Mouse (Mus musculus) intestine, postnatal 0 days (tissue): Measurements from ENCODE around the gene Olfr279. TPM values are rescaled to one million over a fixed set of nuclear protein-coding genes. Genes with fewer than 3 reads are reported as not detected.
"Not testable (repeated sequence)": the region's sequence is repeated elsewhere in the genome, so short reads cannot be mapped to it uniquely, and the experiment has no call there.

Experiments
- ATAC-seq: fragments of 200-750 bp; cut with Nextera tagmentation; 2 replicates; pipeline ENCODE4 v1.8.0; 2017; ENCODE audit warnings: mild to moderate bottlenecking, moderate TSS enrichment, moderate library complexity
- H3K27ac ChIP-seq: fragments of 300-500 bp; sonication (generic); 2 replicates; pipeline ENCODE4 v1.5.1; 2014; ENCODE audit warnings: mild to moderate bottlenecking, low read depth, low read length, moderate library complexity
- H3K27me3 ChIP-seq: fragments of 300-500 bp; sonication (generic); replicated peaks from 2 replicates; pipeline ENCODE4 v1.6.1; 2014; ENCODE audit warnings: low read length, mixed read lengths; ENCODE audit not compliant: control insufficient read depth, insufficient read depth
- H3K36me3 ChIP-seq: fragments of 300-500 bp; sonication (generic); 2 replicates; pipeline ENCODE4 v1.6.1; 2014; ENCODE audit warnings: mild to moderate bottlenecking, moderate library complexity; ENCODE audit not compliant: control insufficient read depth, insufficient read depth
- H3K4me1 ChIP-seq: fragments of 300-500 bp; sonication (generic); replicated peaks from 2 replicates; pipeline ENCODE4 v1.6.1; 2014; ENCODE audit warnings: antibody characterized with exemption, low read length, mixed read lengths; ENCODE audit not compliant: control insufficient read depth, insufficient read depth
- H3K4me2 ChIP-seq: fragments of 300-500 bp; sonication (generic); replicated peaks from 2 replicates; pipeline ENCODE4 v1.6.1; 2014; ENCODE audit warnings: low read depth, mild to moderate bottlenecking, moderate library complexity
- H3K4me3 ChIP-seq: fragments of 300-500 bp; sonication (generic); 2 replicates; pipeline ENCODE4 v1.5.1; 2014; ENCODE audit warnings: low read depth, low read length
- H3K9ac ChIP-seq: fragments of 300-500 bp; sonication (generic); 2 replicates; pipeline ENCODE4 v1.6.1; 2014; ENCODE audit warnings: mild to moderate bottlenecking, low read depth, low read length
- H3K9me3 ChIP-seq: fragments of 300-500 bp; sonication (generic); 2 replicates; pipeline ENCODE4 v1.6.1; 2016; ENCODE audit warnings: mixed run types; ENCODE audit not compliant: control insufficient read depth
- CTCF ChIP-seq: sonication (generic); IDR thresholded peaks from 2 replicates; pipeline ENCODE4 v1.5.1; 2016; ENCODE audit warnings: low read depth, mild to moderate bottlenecking, control low read depth, antibody characterized with exemption, moderate library complexity
- WGBS: fragments of 180-500 bp; shearing (Covaris S2); extraction: QIAGEN DNeasy Blood & Tissue Kit; methylation state at CpG from one replicate; pipeline ENCODE4 v1.1.7; 2014; 5-methylcytosine and 5-hydroxymethylcytosine counted together
- polyA plus RNA-seq: library from polyadenylated mRNA; unstranded; fragments of >200 nt; fragmentation: Nextera tagmentation; extraction: Ambion mirVana; gene quantifications from 2 replicates; pipeline ENCODE4 v1.2.1, GENCODE M21; 2015

Gene Olfr279
- polyA plus RNA-seq, 1 experiment from 2014 or later, result not detected

DNA sequence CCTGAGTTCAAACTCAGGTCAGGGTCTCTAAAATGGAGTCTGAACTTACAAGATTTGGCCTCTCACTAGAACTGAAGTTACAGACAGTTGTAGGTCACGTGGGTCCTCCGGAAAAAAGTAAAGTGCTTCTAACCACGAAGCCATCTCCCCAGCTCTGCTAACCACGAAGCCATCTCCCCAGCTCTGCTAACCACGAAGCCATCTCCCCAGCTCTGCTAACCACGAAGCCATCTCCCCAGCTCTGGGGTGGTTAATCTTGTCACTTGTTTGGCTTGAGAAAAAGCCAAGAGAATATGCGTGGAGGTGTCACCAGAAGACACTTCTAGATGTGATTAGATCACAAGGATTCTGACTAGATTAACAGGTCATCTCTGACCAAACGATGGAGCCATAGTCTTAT is 21.9 kb downstream of the Olfr279 start:
- H3K9me3 ChIP-seq, result no peaks in the 10 kb centered on the region
- WGBS, result 83% methylated on average over 8 of the region's 8 CpGs
- no peak overlapping the region for H3K27ac ChIP-seq
- no peak overlapping the region for H3K4me2 ChIP-seq
- peaks cover 7% of the 10 kb centered on the region; the same call in 1 of the 2 replicates for H3K27me3 ChIP-seq
- no peak overlapping the region for H3K4me3 ChIP-seq
- H3K9ac ChIP-seq, result no peak overlapping the region
- H3K4me1 ChIP-seq, result no peaks in the 10 kb centered on the region
- no peaks in the 10 kb centered on the region for H3K36me3 ChIP-seq
- TF ChIP-seq CTCF, result no peak
- no peak for ATAC-seq

DNA sequence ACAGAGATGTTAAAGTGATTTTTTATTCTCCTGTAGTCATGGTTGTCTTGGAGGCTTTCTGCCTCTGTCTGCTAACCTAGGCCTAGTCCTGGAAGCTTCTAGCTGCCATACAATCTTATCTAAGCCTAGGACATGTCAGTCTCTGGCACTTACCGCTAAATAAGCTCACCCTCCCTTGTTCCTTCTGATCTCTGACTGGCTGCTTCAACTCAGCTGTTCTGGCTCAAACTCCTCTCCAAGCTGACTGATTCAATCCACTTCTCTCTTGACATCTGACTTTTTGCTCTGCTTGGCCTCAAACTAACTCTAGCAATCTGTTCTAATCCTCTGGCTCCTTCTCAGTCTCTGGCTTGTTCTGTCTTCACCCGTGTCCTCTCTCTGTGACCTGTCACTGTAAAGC is 22.6 kb downstream of the Olfr279 start:
- not testable (repeated sequence) for H3K9ac ChIP-seq
- 75% methylated on average over 2 of the region's 2 CpGs for WGBS

DNA sequence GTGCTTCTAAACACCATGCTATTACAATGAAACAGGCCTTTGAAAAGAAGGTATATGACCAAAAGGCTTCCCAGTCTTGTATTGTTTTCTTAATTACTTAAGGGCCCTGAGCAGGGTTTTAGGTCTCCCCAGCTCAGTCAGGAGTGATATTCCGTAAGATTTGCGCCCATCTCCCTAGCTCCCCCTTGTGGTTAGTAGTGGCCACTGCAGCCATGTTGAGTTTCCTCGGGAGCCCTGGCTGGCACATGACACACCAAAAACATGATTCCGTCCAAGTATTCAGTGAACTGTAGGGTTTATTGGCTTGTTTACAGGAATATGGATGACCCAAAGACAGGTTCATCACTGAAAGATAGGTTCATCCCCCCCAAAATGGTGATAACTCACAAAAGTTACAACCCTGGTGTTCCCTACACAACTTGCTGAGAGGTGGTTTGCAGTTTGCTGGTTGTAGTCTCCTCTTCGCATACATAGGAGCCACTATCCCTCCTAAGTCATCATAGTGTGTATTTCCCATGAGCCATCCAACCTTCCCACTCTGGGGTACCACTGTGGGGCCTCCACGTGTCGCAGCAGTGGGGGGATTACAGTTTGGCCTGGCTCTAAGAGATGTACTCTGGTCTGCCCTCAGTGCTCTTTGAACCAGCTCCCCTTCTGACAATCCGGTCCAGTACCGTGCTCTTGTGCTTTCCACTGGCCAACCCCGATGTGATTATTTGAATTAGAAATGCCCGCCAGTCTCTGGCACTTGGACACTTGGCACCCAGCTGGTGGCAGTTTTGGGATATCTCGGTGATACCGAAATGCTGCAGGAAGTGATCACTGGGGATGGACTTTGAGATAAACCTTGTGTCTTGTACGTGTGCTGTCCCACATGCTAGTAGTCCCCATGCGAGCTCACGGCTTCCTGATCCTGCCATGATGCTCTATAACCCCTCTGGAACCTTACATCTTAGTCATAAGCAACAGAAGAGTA is 25.5 kb downstream of the Olfr279 start:
- Histone ChIP-seq H3K4me1 (no peaks in the 10 kb centered on the region), H3K27me3 (no peaks in the 10 kb centered on the region), H3K4me3 (no peak overlapping the region), H3K4me2 (no peak overlapping the region), H3K9ac (no peak overlapping the region), H3K27ac (no peak overlapping the region), H3K36me3 (peaks cover 30% of the 10 kb centered on the region), H3K9me3 (no peaks in the 10 kb centered on the region)
- WGBS, result 68% methylated on average over 16 of the region's 16 CpGs
- peak; percentile 94 for TF ChIP-seq CTCF
- ATAC-seq, result no peak

More for the DNA sequence above, 22.6 kb downstream of the Olfr279 start:
- H3K27ac ChIP-seq, H3K36me3 ChIP-seq, H3K9me3 ChIP-seq, H3K4me1 ChIP-seq, H3K4me3 ChIP-seq, H3K27me3 ChIP-seq, H3K4me2 ChIP-seq, ATAC-seq: not testable (repeated sequence)

DNA sequence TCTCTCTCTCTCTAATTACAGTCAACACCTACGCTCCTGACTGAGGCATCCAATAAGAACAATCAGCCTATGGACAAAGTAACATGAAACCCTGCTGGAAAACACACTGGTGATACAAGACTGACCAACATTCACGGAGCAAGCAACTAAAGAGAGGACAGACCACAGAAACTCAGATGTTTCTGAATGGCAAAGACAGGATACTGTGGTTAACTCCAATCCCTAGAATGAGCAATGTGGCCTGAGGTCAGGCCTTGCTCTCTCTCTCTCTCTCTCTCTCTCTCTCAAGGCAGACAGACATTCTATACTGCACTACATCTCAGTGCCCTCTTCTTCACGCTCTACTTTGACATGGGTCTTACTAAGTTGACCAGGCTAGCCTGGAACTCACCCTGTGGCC is 29.0 kb downstream of the Olfr279 start:
- no peak for TF ChIP-seq CTCF
- H3K4me3 ChIP-seq, result no peak overlapping the region
- 93% methylated on average over 3 of the region's 3 CpGs for WGBS
- H3K4me1 ChIP-seq, result no peaks in the 10 kb centered on the region
- no peak overlapping the region for H3K9ac ChIP-seq
- ATAC-seq, result no peak
- H3K27me3 ChIP-seq, result no peaks in the 10 kb centered on the region
- no peak overlapping the region for H3K27ac ChIP-seq
- H3K9me3 ChIP-seq, result no peaks in the 10 kb centered on the region
- H3K36me3 ChIP-seq, result peaks cover 52% of the 10 kb centered on the region
- H3K4me2 ChIP-seq, result no peak overlapping the region

DNA sequence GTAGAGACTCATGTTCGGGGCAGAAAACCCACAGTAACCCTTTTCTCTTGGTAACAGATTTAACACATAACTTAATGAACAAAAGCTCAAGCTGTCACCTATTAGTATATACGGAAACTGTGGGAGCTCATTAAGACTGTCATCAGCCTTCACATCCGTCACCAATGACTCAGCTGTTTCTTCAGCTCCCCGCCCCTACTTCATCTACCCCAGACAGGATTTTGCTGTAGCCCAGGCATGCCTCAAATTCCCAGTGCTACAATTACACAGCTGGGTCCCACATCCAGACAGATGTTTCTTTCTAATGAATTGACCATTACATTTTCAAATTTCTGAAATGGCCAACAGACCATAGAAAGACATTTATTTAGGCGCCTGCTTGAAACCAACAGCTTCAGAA is 33.9 kb downstream of the Olfr279 start:
- 79% methylated on average over 5 of the region's 5 CpGs for WGBS
- Histone ChIP-seq H3K4me2 (no peak overlapping the region), H3K9ac (no peak overlapping the region), H3K9me3 (no peaks in the 10 kb centered on the region), H3K4me3 (no peak overlapping the region), H3K36me3 (peaks cover 77% of the 10 kb centered on the region), H3K27me3 (no peaks in the 10 kb centered on the region), H3K4me1 (no peaks in the 10 kb centered on the region), H3K27ac (no peak overlapping the region)
- no peak for ATAC-seq
- no peak for TF ChIP-seq CTCF

DNA sequence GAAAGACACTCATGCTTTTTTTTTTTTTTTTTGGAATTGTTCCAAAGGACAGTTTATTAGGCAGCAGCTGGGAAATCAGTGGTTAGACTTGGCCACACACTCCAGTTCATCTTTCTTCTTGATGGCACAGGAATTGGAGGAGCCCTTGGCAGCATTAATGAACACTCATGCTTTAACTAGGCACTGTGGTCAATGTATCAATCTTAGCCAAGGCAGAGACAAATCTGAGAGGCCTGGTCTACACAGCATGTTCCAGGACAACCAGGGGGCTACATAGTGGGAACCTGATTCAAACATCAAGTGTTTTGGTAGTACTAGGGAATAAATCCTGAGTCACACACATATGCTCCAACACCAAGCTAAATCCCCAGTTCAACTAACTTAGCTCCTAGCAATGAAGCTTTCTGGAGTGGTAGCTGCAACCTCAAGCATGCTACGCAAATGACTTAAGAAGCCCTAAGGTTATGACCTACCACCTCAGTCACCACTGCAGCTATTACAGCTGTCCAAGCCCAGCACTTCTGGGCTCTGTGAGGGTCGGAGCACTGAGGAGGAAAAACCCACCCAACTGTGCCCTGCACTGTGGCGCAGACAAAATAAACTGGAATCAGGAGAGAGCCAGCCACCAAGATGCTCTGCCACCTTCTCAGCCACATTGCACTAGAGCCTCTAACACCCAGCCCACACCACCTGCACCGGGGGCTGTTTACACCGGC is 35.0 kb downstream of the Olfr279 start:
- no peaks in the 10 kb centered on the region for H3K4me1 ChIP-seq
- no peak overlapping the region for H3K9ac ChIP-seq
- peaks cover 77% of the 10 kb centered on the region for H3K36me3 ChIP-seq
- no peak overlapping the region for H3K4me2 ChIP-seq
- no peak overlapping the region for H3K27ac ChIP-seq
- WGBS, result over 99% methylated on average over 5 of the region's 5 CpGs
- ATAC-seq, result no peak
- no peak overlapping the region for H3K4me3 ChIP-seq
- H3K27me3 ChIP-seq, result no peaks in the 10 kb centered on the region
- no peak for TF ChIP-seq CTCF
- H3K9me3 ChIP-seq, result no peaks in the 10 kb centered on the region
